Mouse (Mus musculus): ENCODE measurements at regions not wholly inside any gene's neighbourhood (a gene's known extent, or its start where the extent isn't known, plus 50 kb on each side); places are given as distances from the start of the nearest gene placed in this dataset.

- TF ChIP-seq POU5F1 (IDR thresholded peaks at IDR 0.05; ENCODE audit: borderline replicate concordance, low read length), result no peak
- peak; percentile 78; the same call in 1 of the 2 replicates for TF ChIP-seq NANOG (IDR thresholded peaks at IDR 0.05; ENCODE audit: borderline replicate concordance, low read length)
- no peak for TF ChIP-seq CTCF (conservative IDR thresholded peaks at IDR 0.05; ENCODE audit: low read length)
- Histone ChIP-seq H3K4me3 (replicated peaks; ENCODE audit: low read length) (no peak overlapping the region), H3K4me1 (replicated peaks; ENCODE audit: low read depth, low read length) (peaks cover 13% of the 10 kb centered on the region; the same call in 1 of the 2 replicates), H3K36me3 (ENCODE audit: insufficient read depth, low read length) (no peaks in the 10 kb centered on the region), H3K9me3 (ENCODE audit: low read length) (no peaks in the 10 kb centered on the region), H3K27me3 (ENCODE audit: insufficient read depth, low read length) (no peaks in the 10 kb centered on the region; the same call in 1 of the 2 replicates)
Measured at GRCm38 (mm10) chr15:46012370-46012769, 5878.2 kb downstream of the 9330182O14Rik start.

GRCm38 (mm10) chr15:46022132-46022531 lies 5888.0 kb downstream of the 9330182O14Rik start:
- peaks cover 11% of the 10 kb centered on the region; the same call in 1 of the 2 replicates for H3K9me3 ChIP-seq (ENCODE audit: low read length)
- no peak for TF ChIP-seq CTCF (conservative IDR thresholded peaks at IDR 0.05; ENCODE audit: low read length)
- TF ChIP-seq NANOG (IDR thresholded peaks at IDR 0.05; ENCODE audit: borderline replicate concordance, low read length), result peak; percentile 53; the same call in 1 of the 2 replicates

More at GRCm38 (mm10) chr15:46022132-46022531, 5888.0 kb downstream of the 9330182O14Rik start:
- H3K36me3 ChIP-seq (ENCODE audit: insufficient read depth, low read length), result no peaks in the 10 kb centered on the region
- H3K4me1 ChIP-seq (replicated peaks; ENCODE audit: low read depth, low read length), result peaks cover 6% of the 10 kb centered on the region
- no peak overlapping the region for H3K4me3 ChIP-seq (replicated peaks; ENCODE audit: low read length)
- peaks cover 8% of the 10 kb centered on the region; the same call in 1 of the 2 replicates for H3K27me3 ChIP-seq (ENCODE audit: insufficient read depth, low read length)

Measured in E14TG2a.4 (cell line).